9 mouse cellular contexts compared by ENCODE assay signal in genomic region chr4:134745900-134746661, GRCm38 (mm10). TPM values are rescaled to one million over a fixed set of nuclear protein-coding genes. Genes with fewer than 3 reads are reported as not detected.
A peak's percentile ranks its signal among the peaks of the same experiment; 100 is the strongest.
DNase-seq lines count a peak whose midpoint lies in the region; ATAC-seq and TF ChIP-seq lines count a peak whose summit lies in the region.
"Had no signal": no experiment of that assay in that cellular context is flagged by ENCODE, and none has a peak within 500 bp of the region (broad histone marks: within the 10 kb centered on the region; RNA-seq: fewer than 3 reads in every experiment).

No protein-coding gene starts in this region.

- H3K4me3 ChIP-seq in liver, embryonic 11.5 days (ENCODE audit: low read depth, low read length) = no peak overlapping the region
- H3K4me3 ChIP-seq in liver, embryonic 12.5 days = no peak overlapping the region
- H3K4me3 ChIP-seq in bone marrow macrophage, adult 2 months (ENCODE audit: insufficient read depth, low read length) = no peak overlapping the region
- no peak overlapping the region for H3K4me3 ChIP-seq in heart, embryonic 10.5 days
- H3K4me3 ChIP-seq: stomach, embryonic 15.5 days had no signal

- intact Hi-C loops in heart, postnatal 10 days (cut with DNase I) = no loop called here

- H3K9ac ChIP-seq in liver, embryonic 11.5 days (ENCODE audit: low read depth, low read length) = no peak overlapping the region
- no peak overlapping the region for H3K9ac ChIP-seq in liver, embryonic 12.5 days
- H3K9ac ChIP-seq: stomach, embryonic 15.5 days had no signal

- no peak for ATAC-seq in liver, embryonic 11.5 days (replicated peaks; ENCODE audit: low FRiP score)
- ATAC-seq in liver, embryonic 12.5 days = no peak
- ATAC-seq in megakaryocyte, adult 5-6 weeks (ENCODE audit: poor library complexity, severe bottlenecking) = 0 out of 2 replicates have a peak, but pooled peaks have one; percentile 23

- H3K4me2 ChIP-seq in liver, embryonic 11.5 days = no peak overlapping the region
- H3K4me2 ChIP-seq in liver, embryonic 12.5 days = no peak overlapping the region
- H3K4me2 ChIP-seq: stomach, embryonic 15.5 days had no signal

- peaks cover 33% of the 10 kb centered on the region for H3K36me3 ChIP-seq in liver, embryonic 11.5 days (ENCODE audit: control insufficient read depth, insufficient read depth, low read length)
- peaks cover 85% of the 10 kb centered on the region for H3K36me3 ChIP-seq in liver, embryonic 12.5 days
- peaks cover 53% of the 10 kb centered on the region for H3K36me3 ChIP-seq in heart, embryonic 10.5 days

- WGBS in liver, embryonic 11.5 days = 77% methylated on average over 16 of the region's 16 CpGs
- WGBS in liver, embryonic 12.5 days (ENCODE audit: insufficient replicate concordance) = 63% methylated on average over 16 of the region's 16 CpGs
- WGBS in heart, embryonic 10.5 days = 84% methylated on average over 16 of the region's 16 CpGs

- DNase-seq in liver, embryonic 11.5 days (ENCODE audit: low spot score) = no peak
- peak; percentile 58 for DNase-seq in induced T-regulatory cell, adult 2 months (ENCODE audit: low read depth)
- DNase-seq in urinary bladder, postnatal 14 days (ENCODE audit: low spot score) = no peak
- DNase-seq in heart, postnatal 10 days = no peak
- DNase-seq in heart, embryonic 10.5 days (ENCODE audit: low spot score) = no peak

- H3K9me3 ChIP-seq in liver, embryonic 11.5 days (ENCODE audit: control insufficient read depth, low read length) = no peaks in the 10 kb centered on the region
- no peaks in the 10 kb centered on the region for H3K9me3 ChIP-seq in liver, embryonic 12.5 days (replicated peaks)
- no peaks in the 10 kb centered on the region for H3K9me3 ChIP-seq in heart, embryonic 10.5 days
- H3K9me3 ChIP-seq: stomach, embryonic 15.5 days had no signal

- H3K27ac ChIP-seq in liver, embryonic 11.5 days (ENCODE audit: low read depth, low read length) = peak overlapping the region; percentile 9; the same call in 1 of the 2 replicates
- no peak overlapping the region for H3K27ac ChIP-seq in liver, embryonic 12.5 days
- H3K27ac ChIP-seq in bone marrow macrophage, adult 2 months (ENCODE audit: insufficient read depth, low read depth, low read length) = no peak overlapping the region
- no peak overlapping the region for H3K27ac ChIP-seq in heart, embryonic 10.5 days
- H3K27ac ChIP-seq: stomach, embryonic 15.5 days had no signal

- no peaks in the 10 kb centered on the region for H3K27me3 ChIP-seq in liver, embryonic 11.5 days (replicated peaks; ENCODE audit: control insufficient read depth, insufficient read depth, low read length)
- H3K27me3 ChIP-seq in liver, embryonic 12.5 days (replicated peaks) = no peaks in the 10 kb centered on the region
- no peaks in the 10 kb centered on the region for H3K27me3 ChIP-seq in heart, embryonic 10.5 days (ENCODE audit: insufficient read depth, poor library complexity, severe bottlenecking)
- H3K27me3 ChIP-seq: stomach, embryonic 15.5 days had no signal

- H3K4me1 ChIP-seq in liver, embryonic 11.5 days (replicated peaks; ENCODE audit: control insufficient read depth, insufficient read depth, low read length) = peaks cover 14% of the 10 kb centered on the region
- H3K4me1 ChIP-seq in liver, embryonic 12.5 days = peaks cover 49% of the 10 kb centered on the region
- peaks cover 12% of the 10 kb centered on the region for H3K4me1 ChIP-seq in bone marrow macrophage, adult 2 months (ENCODE audit: control insufficient read depth, insufficient read depth, low read length)
- H3K4me1 ChIP-seq in heart, embryonic 10.5 days = peaks cover 58% of the 10 kb centered on the region

- TF ChIP-seq POLR2A in bone marrow macrophage, adult 2 months (IDR thresholded peaks at IDR 0.05; ENCODE audit: borderline replicate concordance, low read depth, low read length) = no peak

- peak; percentile 20; the same call in 1 of the 2 replicates for TF ChIP-seq CTCF in bone marrow macrophage, adult 2 months (IDR thresholded peaks at IDR 0.05; ENCODE audit: low read depth, low read length)

RNA-seq across cellular contexts. Expression of gene Ldlrap1, which starts 21.7 kb away (rescaled TPM):
- polyA plus RNA-seq in liver, embryonic 11.5 days (2014; fragmentation: Nextera tagmentation; extraction: Ambion mirVana) = 32.2 and 33.3 TPM in 2 replicates
- 26.4 and 28.2 TPM in 2 replicates for polyA plus RNA-seq in liver, embryonic 12.5 days (2016; fragmentation: Nextera tagmentation; extraction: Ambion mirVana)
- 34.0 and 36.2 TPM in 2 replicates for polyA plus RNA-seq in bone marrow macrophage, adult 2 months (2012; ENCODE audit: insufficient read depth, insufficient read length, missing spikeins)
- 13.8 and 16.0 TPM in 2 replicates for total RNA-seq in megakaryocyte, adult 5-6 weeks (2015)
- total RNA-seq in megakaryocyte, adult 5-6 weeks (2017) = 7.6 and 9.6 TPM in 2 replicates
- 10 to 100 TPM; 21.8 to 24.3 TPM for total RNA-seq in heart, postnatal 10 days (2021)
- 17.6 and 17.8 TPM in 2 replicates for polyA plus RNA-seq in heart, embryonic 10.5 days (2016; fragmentation: Nextera tagmentation; extraction: Ambion mirVana)

RNA-seq across cellular contexts. Expression of gene Man1c1, which starts 42.0 kb away (rescaled TPM):
- polyA plus RNA-seq in liver, embryonic 11.5 days (2014; fragmentation: Nextera tagmentation; extraction: Ambion mirVana) = 3.9 and 4.1 TPM in 2 replicates
- 3.2 and 3.5 TPM in 2 replicates for polyA plus RNA-seq in liver, embryonic 12.5 days (2016; fragmentation: Nextera tagmentation; extraction: Ambion mirVana)
- 87.4 and 93.7 TPM in 2 replicates for polyA plus RNA-seq in bone marrow macrophage, adult 2 months (2012; ENCODE audit: insufficient read depth, insufficient read length, missing spikeins)
- 28.0 and 33.1 TPM in 2 replicates for total RNA-seq in megakaryocyte, adult 5-6 weeks (2015)
- 14.1 and 16.9 TPM in 2 replicates for total RNA-seq in megakaryocyte, adult 5-6 weeks (2017)
- total RNA-seq in heart, postnatal 10 days (2021) = 10 to 100 TPM; 32.0 to 37.7 TPM
- polyA plus RNA-seq in heart, embryonic 10.5 days (2016; fragmentation: Nextera tagmentation; extraction: Ambion mirVana) = 8.3 and 8.6 TPM in 2 replicates
